Mouse (Mus musculus) limb, embryonic 15.5 days (tissue): ENCODE data around the gene Pik3r2. TPM values are rescaled to one million over a fixed set of nuclear protein-coding genes. Genes with fewer than 3 reads are reported as not detected.
A peak's percentile ranks its signal among the peaks of the same experiment; 100 is the strongest.

Source experiments
- ATAC-seq: fragments of 200-750 bp; cut with Nextera tagmentation; 2 replicates; pipeline ENCODE4 v1.8.0; 2017; ENCODE audit warnings: low read depth, moderate TSS enrichment; ENCODE audit not compliant: insufficient number of reproducible peaks, low FRiP score, low TSS enrichment
- H3K27ac ChIP-seq: fragments of 300-500 bp; sonication (generic); 2 replicates; pipeline ENCODE4 v1.5.1; 2015; ENCODE audit warnings: moderate library complexity, mild to moderate bottlenecking, inconsistent platforms
- H3K27me3 ChIP-seq: fragments of 300-500 bp; sonication (generic); 2 replicates; pipeline ENCODE4 v1.6.1; 2015; ENCODE audit warnings: inconsistent platforms
- H3K36me3 ChIP-seq: fragments of 300-500 bp; sonication (generic); 2 replicates; pipeline ENCODE4 v1.6.1; 2015; ENCODE audit warnings: inconsistent platforms
- H3K4me1 ChIP-seq: fragments of 300-500 bp; sonication (generic); 2 replicates; pipeline ENCODE4 v1.6.1; 2015; ENCODE audit warnings: inconsistent platforms
- H3K4me2 ChIP-seq: fragments of 300-500 bp; sonication (generic); 2 replicates; pipeline ENCODE4 v1.6.1; 2015; ENCODE audit warnings: mild to moderate bottlenecking, inconsistent platforms
- H3K4me3 ChIP-seq: fragments of 300-500 bp; sonication (generic); 2 replicates; pipeline ENCODE4 v1.5.1; 2015; ENCODE audit warnings: mild to moderate bottlenecking, inconsistent platforms
- H3K9ac ChIP-seq: fragments of 300-500 bp; sonication (generic); 2 replicates; pipeline ENCODE4 v1.6.1; 2015; ENCODE audit warnings: inconsistent platforms
- H3K9me3 ChIP-seq: fragments of 300-500 bp; sonication (generic); 2 replicates; pipeline ENCODE4 v1.6.1; 2016; ENCODE audit warnings: inconsistent platforms
- WGBS: fragments of 180-500 bp; shearing (Covaris S2); methylation state at CpG from one replicate; pipeline ENCODE4 v1.1.7; 2015; 5-methylcytosine and 5-hydroxymethylcytosine counted together
- polyA plus RNA-seq: library from polyadenylated mRNA; unstranded; fragments of >200 nt; fragmentation: Nextera tagmentation; extraction: Ambion mirVana; gene quantifications from 2 replicates; pipeline ENCODE4 v1.2.1, GENCODE M21; 2015

The Pik3r2 gene
- polyA plus RNA-seq, 1 experiment from 2014 or later, result 85.8 TPM

- ATAC-seq, result peak; percentile 87
- 0 out of 2 replicates have a peak overlapping the region, but pooled peaks have one; percentile 27 for H3K27ac ChIP-seq
- H3K36me3 ChIP-seq, result no peaks in the 10 kb centered on the region
- peaks cover 27% of the 10 kb centered on the region for H3K4me1 ChIP-seq
- WGBS, result 1% methylated on average over 55 of the region's 57 CpGs
- no peaks in the 10 kb centered on the region for H3K9me3 ChIP-seq
- H3K4me3 ChIP-seq, result peak overlapping the region; percentile 56
- H3K27me3 ChIP-seq, result peaks cover 43% of the 10 kb centered on the region
- peak overlapping the region; percentile 93 for H3K4me2 ChIP-seq
- H3K9ac ChIP-seq, result peak overlapping the region; percentile 55; the same call in 1 of the 2 replicates
These were observed 20.9 kb upstream of the Pik3r2 start for GRCm38 (mm10) chr8:70797081-70798070.

DNA sequence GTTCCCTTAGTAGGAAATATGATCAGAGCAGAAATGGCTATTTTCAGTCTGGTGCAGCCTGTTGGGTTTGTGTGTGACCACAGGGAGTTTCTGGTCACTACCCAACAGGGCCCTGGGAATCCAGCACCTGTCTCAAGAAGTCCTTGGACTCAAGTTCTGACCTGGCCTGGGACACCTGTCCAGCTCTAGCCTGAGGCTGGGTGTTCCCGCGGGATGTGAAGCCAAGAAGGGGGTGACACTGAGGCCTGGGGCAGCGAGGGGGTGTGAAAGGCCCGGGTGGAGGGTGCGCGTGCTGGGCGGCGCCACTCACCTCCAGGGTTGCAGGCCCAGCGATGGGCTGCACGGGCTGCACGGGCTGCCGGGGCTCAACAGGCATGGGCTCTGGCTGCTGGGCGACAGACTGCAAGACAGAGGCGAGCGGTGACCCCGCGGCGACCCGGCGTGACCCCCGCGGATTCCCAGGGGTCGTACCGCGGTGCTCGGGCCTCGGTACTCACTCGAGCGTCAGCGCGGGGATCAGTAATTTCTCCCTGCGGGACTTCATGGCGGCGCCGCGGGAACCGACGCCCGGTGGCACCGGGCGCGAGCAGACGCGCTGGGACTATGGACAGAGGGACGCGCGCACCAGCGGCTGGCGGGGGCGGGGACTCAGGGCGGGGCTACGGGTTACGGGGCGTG is 20.0 kb upstream of the Pik3r2 start:
- peaks cover 33% of the 10 kb centered on the region for H3K4me1 ChIP-seq
- 0 out of 2 replicates have a peak overlapping the region, but pooled peaks have one; percentile 11 for H3K27ac ChIP-seq
- 3% methylated on average over 53 of the region's 54 CpGs for WGBS
- H3K4me3 ChIP-seq, result peak overlapping the region; percentile 56
- peak overlapping the region; percentile 93 for H3K4me2 ChIP-seq
- peaks cover 38% of the 10 kb centered on the region for H3K27me3 ChIP-seq
- H3K9ac ChIP-seq, result peak overlapping the region; percentile 55; the same call in 1 of the 2 replicates
- ATAC-seq, result no peak
- no peaks in the 10 kb centered on the region for H3K9me3 ChIP-seq
- H3K36me3 ChIP-seq, result no peaks in the 10 kb centered on the region

- Histone ChIP-seq H3K27ac (no peak overlapping the region), H3K4me1 (peaks cover 45% of the 10 kb centered on the region), H3K4me3 (no peak overlapping the region), H3K4me2 (no peak overlapping the region), H3K9ac (no peak overlapping the region), H3K36me3 (no peaks in the 10 kb centered on the region), H3K27me3 (peaks cover 29% of the 10 kb centered on the region), H3K9me3 (no peaks in the 10 kb centered on the region)
- no peak for ATAC-seq
- 87% methylated on average over 2 of the region's 2 CpGs for WGBS
These were observed 18.9 kb upstream of the Pik3r2 start for GRCm38 (mm10) chr8:70795370-70795769.

- Histone ChIP-seq H3K4me2 (no peak overlapping the region), H3K36me3 (peaks cover 6% of the 10 kb centered on the region), H3K27ac (no peak overlapping the region), H3K9ac (no peak overlapping the region), H3K9me3 (no peaks in the 10 kb centered on the region), H3K4me1 (peaks cover 53% of the 10 kb centered on the region), H3K4me3 (no peak overlapping the region), H3K27me3 (peaks cover 17% of the 10 kb centered on the region)
- 82% methylated on average over 2 of the region's 2 CpGs for WGBS
- no peak for ATAC-seq
These were observed 17.7 kb upstream of the Pik3r2 start for GRCm38 (mm10) chr8:70794215-70794614.

DNA sequence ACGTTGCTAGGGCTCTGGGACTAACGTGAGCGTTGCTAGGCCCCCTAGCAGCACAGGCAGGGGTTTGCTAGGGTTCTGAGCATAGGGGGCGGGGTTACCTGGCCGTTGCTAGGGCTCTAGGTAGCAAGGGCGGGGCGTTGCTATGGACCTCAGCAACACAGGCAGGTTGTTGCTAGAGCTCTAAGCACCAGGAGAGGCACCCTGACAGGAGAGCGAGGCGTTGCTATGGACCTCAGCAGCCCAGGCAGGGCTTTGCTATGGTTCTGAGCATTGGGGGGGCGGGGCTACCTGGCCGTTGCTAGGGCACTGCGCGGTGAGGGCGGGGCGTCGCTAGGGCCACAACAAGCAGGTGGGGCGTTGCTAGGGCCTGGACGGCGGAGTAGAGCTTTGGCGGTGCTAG is 16.2 kb upstream of the Pik3r2 start:
- H3K4me1 ChIP-seq, result peaks cover 55% of the 10 kb centered on the region
- peak; percentile 11 for ATAC-seq
- under 1% methylated on average over 20 of the region's 20 CpGs for WGBS
- peak overlapping the region; percentile 74 for H3K4me3 ChIP-seq
- peaks cover 21% of the 10 kb centered on the region for H3K36me3 ChIP-seq
- peak overlapping the region; percentile 93 for H3K4me2 ChIP-seq
- H3K27me3 ChIP-seq, result peaks cover 2% of the 10 kb centered on the region
- peak overlapping the region; percentile 83 for H3K27ac ChIP-seq
- peak overlapping the region; percentile 87; the same call in 1 of the 2 replicates for H3K9ac ChIP-seq
- no peaks in the 10 kb centered on the region for H3K9me3 ChIP-seq

DNA sequence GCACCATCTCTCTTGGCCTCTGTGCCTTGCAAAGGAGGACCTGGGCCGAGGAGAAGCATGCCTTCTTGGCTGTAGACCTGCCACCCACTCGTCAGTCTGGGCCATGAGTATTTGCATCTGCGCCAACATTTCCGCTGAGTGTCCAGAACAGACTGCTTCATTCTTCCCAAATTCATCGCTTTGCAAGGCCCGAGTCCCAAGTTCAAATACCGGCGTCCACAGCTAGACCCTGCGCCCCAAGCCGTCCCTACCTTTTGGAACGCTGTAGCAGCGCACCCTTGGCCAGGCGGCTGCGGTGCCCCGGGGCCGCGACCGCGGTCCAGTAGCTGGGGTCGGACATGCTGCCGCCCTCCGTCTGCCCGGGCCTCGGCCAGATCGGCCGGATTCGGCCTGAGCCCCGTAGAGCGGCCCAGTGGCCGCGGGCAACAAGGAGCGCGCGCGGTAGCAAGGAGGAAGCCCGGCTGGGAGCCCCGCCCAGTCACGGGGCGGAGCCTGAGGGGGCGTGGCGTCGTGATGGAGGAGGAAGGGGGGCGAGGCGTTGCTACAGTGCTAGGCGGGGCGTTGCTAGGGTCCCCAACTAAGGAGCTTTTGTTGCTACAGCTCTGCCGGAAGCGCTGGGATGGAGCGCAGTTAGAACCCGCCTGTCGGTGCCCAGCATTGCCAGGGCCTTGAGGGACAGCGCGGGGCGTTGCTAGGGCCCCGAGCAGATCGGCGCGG is 15.6 kb upstream of the Pik3r2 start:
- H3K36me3 ChIP-seq, result peaks cover 25% of the 10 kb centered on the region
- H3K9ac ChIP-seq, result peak overlapping the region; percentile 87
- H3K27me3 ChIP-seq, result no peaks in the 10 kb centered on the region
- H3K4me1 ChIP-seq, result peaks cover 52% of the 10 kb centered on the region
- WGBS, result 4% methylated on average over 58 of the region's 58 CpGs
- peak overlapping the region; percentile 83 for H3K27ac ChIP-seq
- peak; percentile 79 for ATAC-seq
- peak overlapping the region; percentile 93 for H3K4me2 ChIP-seq
- H3K4me3 ChIP-seq, result peak overlapping the region; percentile 74
- H3K9me3 ChIP-seq, result no peaks in the 10 kb centered on the region

DNA sequence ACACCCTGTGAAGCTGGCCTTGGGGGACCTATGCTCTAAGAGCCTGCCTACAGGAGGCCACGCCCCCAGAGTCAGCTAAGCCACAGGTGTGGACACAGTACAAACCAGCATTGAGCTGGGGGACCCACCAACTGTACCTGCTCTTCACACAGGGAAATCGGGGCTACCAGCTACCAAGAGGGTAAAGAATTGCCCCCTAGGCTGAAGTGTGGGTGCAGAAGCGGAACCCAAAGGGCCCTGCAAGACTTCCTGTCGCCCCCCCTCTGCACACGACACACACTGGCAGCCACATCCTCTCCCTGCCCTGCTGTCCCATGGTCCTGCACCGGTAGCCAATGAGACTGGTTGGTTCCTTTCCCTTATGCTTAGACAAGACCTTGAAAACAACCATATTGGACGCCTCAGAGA is 14.8 kb upstream of the Pik3r2 start:
- Histone ChIP-seq H3K27me3 (no peaks in the 10 kb centered on the region), H3K4me2 (peak overlapping the region; percentile 93), H3K9me3 (no peaks in the 10 kb centered on the region), H3K27ac (no peak overlapping the region; the same call in 1 of the 2 replicates), H3K4me3 (peak overlapping the region; percentile 74), H3K4me1 (peaks cover 47% of the 10 kb centered on the region), H3K9ac (peak overlapping the region; percentile 87; the same call in 1 of the 2 replicates), H3K36me3 (peaks cover 34% of the 10 kb centered on the region)
- ATAC-seq, result no peak
- WGBS, result 70% methylated on average over 7 of the region's 7 CpGs

DNA sequence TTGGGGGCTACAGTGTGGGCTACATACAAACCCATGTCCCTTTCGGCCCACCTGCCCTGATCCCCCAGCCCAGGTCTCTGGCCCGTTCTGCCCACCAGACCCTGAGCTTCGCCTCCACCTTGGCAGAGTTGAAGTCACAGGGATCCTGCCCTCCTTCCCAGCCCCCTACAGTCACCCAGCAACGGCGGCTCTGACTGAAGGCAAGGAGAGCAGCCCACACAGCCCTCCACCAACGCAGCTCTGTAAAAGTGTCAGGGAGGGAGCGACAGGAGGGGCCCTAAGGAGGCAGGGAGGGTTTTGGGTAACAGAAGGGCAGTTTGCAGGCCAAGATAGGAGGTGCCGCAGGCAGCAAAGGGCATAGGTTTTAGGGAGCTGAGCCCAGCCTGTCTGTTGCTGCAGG is 14.3 kb upstream of the Pik3r2 start:
- no peak for ATAC-seq
- Histone ChIP-seq H3K4me2 (peak overlapping the region; percentile 93), H3K4me1 (peaks cover 47% of the 10 kb centered on the region), H3K4me3 (peak overlapping the region; percentile 74; the same call in 1 of the 2 replicates), H3K27ac (no peak overlapping the region), H3K9me3 (no peaks in the 10 kb centered on the region), H3K27me3 (no peaks in the 10 kb centered on the region), H3K9ac (0 out of 2 replicates have a peak overlapping the region, but pooled peaks have one; percentile 87), H3K36me3 (peaks cover 38% of the 10 kb centered on the region)
- 45% methylated on average over 8 of the region's 8 CpGs for WGBS

- WGBS, result 84% methylated on average over 10 of the region's 10 CpGs
These were observed 12.5 kb upstream of the Pik3r2 start for GRCm38 (mm10) chr8:70789046-70789445.

DNA sequence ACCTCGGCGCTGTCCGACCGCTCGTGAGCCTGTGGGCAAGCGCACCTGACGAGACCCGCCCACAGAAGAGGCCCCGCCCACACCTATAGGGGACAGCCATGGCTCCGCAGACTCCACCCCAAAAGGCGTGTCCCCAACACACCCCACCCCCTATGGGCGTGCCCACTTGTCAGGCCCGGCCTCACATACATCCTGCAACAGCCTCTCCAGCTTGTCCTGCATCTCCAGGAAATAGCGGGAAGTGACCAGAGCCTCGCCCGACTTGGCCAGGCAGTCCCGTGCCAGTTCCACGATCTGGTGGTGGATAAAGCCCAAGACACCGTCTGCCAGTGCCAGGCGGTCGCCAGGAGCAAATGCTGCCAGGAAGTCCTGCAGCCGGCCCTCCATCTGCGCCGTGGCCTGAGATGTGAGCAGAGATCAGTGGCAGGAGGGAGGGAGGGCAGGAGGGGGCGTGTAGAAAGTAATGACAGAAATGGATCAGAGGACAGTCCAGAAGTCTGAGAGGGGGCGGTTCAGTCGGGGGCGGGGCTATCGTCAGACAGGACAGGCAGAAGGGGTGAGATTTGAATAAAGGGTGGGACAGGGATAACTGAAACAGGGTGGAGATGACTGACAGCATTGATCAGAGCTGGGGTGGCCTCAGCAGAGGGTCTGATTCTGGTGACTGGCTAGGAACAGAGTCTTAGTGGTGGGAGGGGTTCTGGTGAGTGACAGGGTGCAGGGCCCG is 11.6 kb upstream of the Pik3r2 start:
- H3K36me3 ChIP-seq, result peaks cover 66% of the 10 kb centered on the region
- no peaks in the 10 kb centered on the region for H3K9me3 ChIP-seq
- H3K4me1 ChIP-seq, result peaks cover 44% of the 10 kb centered on the region
- H3K27ac ChIP-seq, result 0 out of 2 replicates have a peak overlapping the region, but pooled peaks have one; percentile 40
- WGBS, result 33% methylated on average over 30 of the region's 30 CpGs
- H3K4me2 ChIP-seq, result no peak overlapping the region
- no peaks in the 10 kb centered on the region for H3K27me3 ChIP-seq
- H3K4me3 ChIP-seq, result no peak overlapping the region
- ATAC-seq, result no peak
- no peak overlapping the region for H3K9ac ChIP-seq

More at GRCm38 (mm10) chr8:70789046-70789445, 12.5 kb upstream of the Pik3r2 start:
- Histone ChIP-seq H3K9ac (no peak overlapping the region), H3K4me1 (peaks cover 47% of the 10 kb centered on the region), H3K27ac (0 out of 2 replicates have a peak overlapping the region, but pooled peaks have one; percentile 40), H3K9me3 (no peaks in the 10 kb centered on the region), H3K27me3 (no peaks in the 10 kb centered on the region), H3K4me3 (no peak overlapping the region), H3K36me3 (peaks cover 56% of the 10 kb centered on the region), H3K4me2 (no peak overlapping the region)
- no peak for ATAC-seq

DNA sequence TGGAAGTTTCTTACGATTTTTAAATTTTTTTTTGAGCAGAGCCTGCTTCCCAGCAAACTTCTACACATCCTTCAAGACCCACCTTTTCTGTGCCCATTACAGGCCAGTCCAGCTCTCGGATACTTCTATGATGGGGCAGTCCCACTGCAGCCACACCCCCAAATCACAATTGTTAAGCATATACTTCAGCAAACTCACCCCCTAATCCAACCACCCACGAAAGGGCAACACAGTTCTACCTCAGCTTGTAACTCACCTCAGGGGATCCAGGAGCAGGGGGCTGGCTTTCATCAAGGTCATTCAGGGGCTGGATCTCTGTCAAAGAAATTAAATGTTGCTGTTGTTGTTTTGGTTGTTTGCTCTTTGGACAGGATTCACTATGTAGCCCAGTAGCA is 10.5 kb upstream of the Pik3r2 start:
- Histone ChIP-seq H3K27me3 (no peaks in the 10 kb centered on the region), H3K4me3 (no peak overlapping the region), H3K36me3 (peaks cover 71% of the 10 kb centered on the region), H3K9me3 (no peaks in the 10 kb centered on the region), H3K4me1 (peaks cover 36% of the 10 kb centered on the region), H3K27ac (no peak overlapping the region), H3K4me2 (no peak overlapping the region), H3K9ac (no peak overlapping the region)
- ATAC-seq, result no peak
- WGBS, result 75% methylated on average over 3 of the region's 3 CpGs
